Mouse (Mus musculus) bone marrow macrophage, adult 2 months (primary cell): ENCODE data around the gene Ptbp1.

Source experiments
- CTCF ChIP-seq: IDR thresholded peaks from 2 replicates; pipeline ENCODE4 v1.5.1; 2012; ENCODE audit warnings: low read depth, mild to moderate bottlenecking, low read length, moderate library complexity
- POLR2A ChIP-seq: IDR thresholded peaks from 2 replicates; pipeline ENCODE4 v1.6.1; 2012; ENCODE audit warnings: mild to moderate bottlenecking, low read depth, low read length, borderline replicate concordance

DNA sequence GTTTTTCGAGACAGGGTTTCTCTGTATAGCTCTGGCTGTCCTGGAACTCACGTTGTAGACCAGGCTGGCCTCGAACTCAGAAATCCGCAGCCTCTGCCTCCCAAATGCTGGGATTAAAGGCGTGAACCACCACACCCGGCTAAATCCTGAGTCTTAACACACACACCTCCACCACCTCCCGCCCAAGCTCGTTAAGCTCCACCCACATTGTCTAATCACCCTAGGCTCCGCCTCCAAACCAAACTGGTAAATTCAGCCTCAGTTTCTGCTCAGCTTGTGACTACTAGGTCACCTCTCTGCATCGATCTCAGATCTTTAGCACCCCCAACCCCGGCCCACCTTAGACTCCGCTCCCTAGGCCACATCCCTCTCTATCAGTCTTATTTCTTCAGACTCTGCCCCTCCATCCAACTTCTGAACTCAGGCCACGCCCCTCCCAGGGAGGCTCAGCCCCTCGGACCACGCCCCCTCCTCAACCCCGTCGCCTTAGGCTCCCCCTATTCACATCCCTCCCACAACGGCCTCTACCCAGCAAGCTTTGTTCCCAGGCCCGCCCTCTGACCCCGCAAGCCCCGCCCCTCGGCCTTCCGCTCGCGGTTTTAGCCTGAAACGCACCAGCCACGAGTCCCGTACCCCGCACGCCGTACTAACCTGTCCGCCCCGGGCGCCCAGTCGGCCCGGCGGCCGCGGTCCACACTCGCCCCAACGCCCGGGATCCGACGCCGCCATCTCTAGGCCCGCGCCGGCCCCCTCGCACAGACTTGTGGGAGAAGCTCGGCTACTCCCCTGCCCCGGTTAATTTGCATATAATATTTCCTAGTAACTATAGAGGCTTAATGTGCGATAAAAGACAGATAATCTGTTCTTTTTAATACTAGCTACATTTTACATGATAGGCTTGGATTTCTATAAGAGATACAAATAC lies 54.2 kb downstream of the Ptbp1 start, which contains the start of gene Med16:
- no peak for TF ChIP-seq CTCF
- no peak for TF ChIP-seq POLR2A
